Mouse (Mus musculus) forelimb bud, embryonic 11.5 days (tissue): ENCODE data around the gene Trim23.
"Not testable (repeated sequence)": the region's sequence is repeated elsewhere in the genome, so short reads cannot be mapped to it uniquely, and the experiment has no call there.

Experiments
- DNase-seq: peaks from one replicate; pipeline ENCODE4 v3.0.0-alpha.2; 2012; ENCODE audit warnings: low read depth, low spot score

Gene Trim23

DNA sequence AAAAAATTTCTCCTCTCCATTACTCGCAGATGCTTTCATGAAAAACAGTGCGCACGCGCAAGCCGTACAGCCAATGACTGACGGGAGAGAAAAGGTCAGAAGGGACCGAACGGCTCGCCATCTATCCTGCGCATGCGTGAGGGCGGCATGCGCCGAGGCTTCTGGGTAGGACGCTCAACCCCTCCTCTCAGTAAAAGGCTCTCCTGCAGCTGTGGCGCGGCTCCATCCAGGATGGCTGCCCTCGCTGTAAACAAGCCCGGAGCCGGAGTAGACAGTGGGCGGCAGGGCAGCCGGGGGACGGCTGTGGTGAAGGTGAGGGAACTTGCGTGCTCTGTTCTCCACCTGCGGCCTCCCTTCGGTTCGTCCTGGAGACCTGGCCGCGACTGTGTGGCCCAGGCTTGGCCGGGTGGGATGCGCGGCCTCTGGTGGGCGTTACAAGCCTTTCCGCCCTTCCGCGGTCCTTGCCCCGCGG is at the start of gene Trim23:
TSS of gene Trim23 (plus strand) at position 148 of the 472 bp plus-strand sequence.
- peak; percentile 99 for DNase-seq

DNA sequence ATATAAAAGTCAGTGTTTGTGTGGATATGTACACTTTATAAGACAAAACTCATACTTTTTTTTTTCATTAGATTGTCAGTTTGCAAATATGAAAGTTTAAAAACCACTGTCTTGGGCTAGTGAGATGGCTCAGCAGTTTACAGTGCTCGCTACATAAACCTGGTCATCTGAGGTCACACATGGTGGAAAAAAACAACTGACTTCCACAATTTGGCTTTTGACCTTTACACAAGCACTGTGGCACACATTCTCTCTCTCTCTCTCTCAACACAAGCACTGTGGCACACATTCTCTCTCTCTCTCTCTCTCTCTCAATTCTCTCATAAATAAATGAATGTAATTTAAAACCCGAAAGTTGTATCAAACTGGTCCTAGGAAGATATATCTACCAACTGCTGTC is 46.0 kb upstream of the Trim23 start:
- DNase-seq: no peak

DNA sequence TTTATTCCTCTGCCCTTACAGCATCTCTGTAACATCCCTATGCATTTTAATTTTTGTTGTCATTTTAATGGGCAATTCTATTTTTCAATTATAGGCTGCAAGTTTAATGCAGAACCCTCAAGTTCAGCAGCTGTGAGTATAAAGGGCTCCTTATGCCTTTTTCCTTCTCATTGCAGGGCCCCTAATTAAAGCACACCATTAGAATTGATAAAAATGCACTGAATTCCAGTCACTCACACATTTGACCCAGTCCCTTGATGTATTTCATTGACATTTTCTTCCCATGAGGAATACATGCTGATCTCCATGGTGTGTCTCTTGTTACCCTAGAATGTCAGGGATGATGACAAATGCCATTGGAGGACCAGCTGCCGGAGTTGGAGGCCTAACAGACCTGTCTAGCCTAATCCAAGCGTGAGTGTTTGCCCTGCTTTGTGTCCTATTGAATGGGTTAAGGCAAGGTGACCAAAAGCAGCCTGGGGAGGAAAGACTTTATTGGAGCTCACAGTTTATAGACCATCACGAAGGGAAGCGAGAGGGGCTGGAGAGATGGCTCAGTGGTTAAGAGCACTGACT is 44.0 kb upstream of the Trim23 start:
- DNase-seq: no peak

DNA sequence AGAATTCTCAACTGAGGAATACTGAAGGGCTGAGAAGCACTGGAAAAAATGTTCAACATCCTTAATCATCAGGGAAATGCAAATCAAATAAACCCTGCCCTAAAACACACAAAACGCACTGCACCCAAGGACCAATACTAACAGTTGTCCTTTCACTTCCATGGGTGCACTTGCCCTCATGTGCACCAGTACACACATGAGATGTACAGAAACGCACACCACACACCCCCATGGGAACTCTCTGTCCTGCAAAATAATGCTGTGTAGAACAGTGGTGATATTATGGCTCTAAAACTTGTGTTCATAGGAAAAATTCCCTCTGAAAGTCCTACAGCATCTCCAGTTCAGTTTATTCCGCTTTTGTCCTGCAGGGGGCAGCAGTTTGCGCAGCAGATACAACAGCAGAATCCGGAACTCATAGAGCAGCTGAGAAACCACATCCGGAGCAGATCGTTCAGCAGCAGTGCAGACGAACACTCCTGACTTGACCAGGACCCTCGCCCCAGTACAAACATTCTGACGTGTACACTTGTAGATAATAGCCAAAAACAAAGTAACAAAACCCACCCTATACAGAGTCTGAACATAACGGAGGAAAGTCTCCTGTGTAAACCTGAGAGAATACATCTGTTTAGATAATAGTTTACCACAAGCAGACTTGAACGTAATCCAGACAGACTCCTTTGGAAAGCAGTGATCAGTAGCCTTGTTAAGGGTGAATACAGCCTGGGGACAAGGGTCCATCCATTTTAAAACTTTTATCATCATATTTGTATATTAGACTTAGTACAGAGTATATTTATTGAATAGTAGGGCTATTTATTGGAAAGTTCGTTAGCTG is 39.0 kb upstream of the Trim23 start:
- peak; percentile 77 for DNase-seq

DNA sequence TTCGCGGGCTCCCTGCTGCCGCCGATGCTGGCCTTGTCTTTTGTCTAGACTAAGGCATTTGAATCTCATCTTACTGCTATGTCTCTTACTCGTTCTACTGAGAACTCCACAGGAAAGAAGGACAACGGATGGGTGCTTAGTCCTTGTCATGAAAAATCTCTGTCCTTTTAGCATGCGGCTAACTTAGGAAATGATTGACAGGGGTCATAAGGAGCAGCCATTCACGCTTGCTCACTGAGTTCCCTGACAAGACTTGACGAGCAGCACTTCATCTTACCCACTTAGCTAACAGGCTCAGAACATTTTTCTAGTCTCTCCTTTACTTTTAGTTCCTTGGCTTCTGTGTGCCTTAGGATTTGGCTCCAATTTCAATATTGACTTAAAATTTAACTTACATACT is 33.7 kb upstream of the Trim23 start:
- DNase-seq: no peak

DNA sequence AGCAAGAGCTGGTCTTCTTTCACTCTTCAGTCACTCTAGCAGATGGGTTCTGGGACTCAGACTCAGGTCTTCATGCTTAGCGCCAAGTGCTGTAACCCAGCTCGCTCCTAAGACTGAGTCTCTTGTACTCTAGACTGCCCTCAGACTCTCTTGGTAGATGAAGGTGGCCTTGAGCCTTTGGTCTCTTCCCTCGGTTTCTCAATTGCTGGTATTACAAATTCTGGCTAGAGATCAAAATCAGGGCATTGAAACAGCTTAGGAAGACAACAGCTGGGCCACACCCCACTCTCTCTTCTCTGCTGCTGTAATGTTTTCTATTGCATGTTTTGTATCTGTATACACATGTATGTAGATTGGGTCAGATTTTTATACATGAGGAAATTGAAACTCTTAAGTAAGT is 33.0 kb upstream of the Trim23 start:
- DNase-seq: no peak

DNA sequence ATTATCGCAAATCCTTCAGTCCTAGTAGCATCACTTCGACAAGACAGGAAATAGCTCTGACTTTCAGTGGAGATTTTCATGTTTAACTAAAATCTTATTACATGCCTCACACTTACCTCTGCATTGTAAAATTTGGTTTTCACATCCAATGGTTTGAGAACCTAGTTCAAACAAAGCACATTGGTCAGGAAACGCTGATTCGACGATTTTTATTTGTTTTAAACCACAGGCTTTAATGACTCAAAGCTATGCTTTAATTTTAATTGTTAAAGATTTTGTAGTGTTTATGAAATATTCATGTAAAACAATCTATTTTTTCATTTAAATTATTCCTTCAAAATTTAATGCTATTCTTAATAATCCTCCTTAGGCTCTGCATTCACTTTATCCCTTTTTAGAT is 24.4 kb upstream of the Trim23 start:
- no peak for DNase-seq

DNA sequence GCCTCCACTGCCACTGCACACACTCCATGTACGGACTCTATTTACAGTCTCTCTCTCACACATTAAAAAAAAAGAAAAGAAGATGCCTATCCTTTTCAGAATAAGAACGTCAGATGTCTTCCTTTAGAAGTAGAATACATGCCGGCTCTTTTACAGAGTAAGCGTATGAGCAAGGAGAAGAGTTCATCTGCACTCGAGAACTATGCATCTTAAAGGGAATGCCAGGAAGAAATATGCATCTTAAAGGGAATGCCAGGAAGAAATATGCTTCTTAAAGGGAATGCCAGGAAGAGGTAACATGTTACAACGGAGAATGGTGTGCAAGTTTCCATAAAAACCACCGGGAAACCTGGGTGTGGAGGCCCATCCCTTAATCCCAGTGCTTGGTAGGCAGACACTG is 23.5 kb upstream of the Trim23 start:
- DNase-seq: no peak

DNA sequence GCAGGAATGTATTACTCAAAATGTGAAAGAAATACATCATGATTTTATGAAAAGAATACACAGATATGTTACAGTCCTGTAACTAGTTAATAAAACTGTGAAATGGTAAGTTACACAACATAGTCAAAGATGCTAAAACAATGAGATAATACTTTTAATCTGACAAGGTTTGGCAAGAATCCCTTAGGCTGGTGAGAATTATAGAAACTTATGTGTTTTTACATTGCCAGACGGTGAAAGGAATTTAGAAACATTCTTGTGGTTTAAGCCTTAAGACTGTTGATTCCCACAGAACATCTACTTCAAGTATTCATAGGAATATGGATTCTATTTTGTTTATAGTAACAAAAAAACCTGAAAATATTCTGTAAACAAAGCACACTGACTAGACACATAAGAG is 22.9 kb upstream of the Trim23 start:
- no peak for DNase-seq

DNA sequence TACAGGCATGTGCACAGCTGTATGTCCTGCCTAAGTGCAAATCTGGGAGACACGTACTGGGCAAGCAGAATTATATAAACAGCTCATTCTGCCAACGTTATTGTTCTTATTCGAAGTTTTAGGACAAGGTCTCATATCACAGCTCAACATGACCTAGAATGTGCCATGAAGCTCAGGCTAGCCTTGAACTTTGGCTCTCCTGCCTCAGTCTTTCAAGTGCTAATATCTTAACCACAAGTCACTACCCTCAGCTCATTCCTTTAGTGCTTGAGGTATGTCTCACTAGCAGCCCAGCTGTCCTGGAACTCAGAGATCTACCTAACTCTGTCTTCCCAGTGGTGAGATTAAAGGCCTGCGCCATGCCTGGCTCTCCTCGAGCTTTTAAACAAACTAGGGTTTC is 6.9 kb upstream of the Trim23 start:
- no peak for DNase-seq

DNA sequence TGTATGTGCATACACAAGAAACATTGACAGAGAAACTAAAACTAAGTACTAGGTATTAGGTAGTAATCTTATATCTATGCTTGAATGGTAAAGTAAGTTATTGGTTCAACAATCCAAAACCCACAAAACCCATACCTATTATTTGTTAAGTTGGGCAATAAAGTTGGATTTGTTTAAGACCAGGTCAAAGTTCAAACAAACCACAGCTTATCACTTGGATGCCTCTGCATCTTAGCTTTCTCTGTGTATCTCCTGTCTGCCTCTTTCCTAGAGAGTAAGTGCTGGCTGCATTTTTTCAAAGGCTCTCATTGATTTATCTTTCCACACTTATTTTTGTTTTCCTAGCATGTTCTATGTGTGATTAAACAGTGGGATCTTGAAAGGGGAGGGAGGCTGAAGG is 6.1 kb upstream of the Trim23 start:
- no peak for DNase-seq

DNA sequence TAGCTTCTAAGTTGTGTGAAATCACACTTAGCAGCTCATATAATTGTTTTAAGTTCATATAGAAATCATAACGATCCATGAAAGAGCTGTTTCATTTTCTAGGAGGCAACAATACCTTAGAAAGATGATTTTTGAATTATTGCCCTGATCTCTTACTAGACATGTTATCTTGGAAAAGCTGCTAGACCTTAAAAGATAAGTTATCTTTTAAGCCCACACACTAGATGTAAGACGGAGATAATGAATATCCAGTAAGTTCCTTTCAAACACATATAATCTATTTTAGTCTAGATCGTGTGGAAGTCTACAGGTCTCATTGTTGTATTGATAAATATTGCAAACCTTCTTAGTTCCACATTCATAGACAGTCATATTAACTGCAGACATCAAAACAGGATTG is 1.7 kb upstream of the Trim23 start:
- DNase-seq: no peak

DNA sequence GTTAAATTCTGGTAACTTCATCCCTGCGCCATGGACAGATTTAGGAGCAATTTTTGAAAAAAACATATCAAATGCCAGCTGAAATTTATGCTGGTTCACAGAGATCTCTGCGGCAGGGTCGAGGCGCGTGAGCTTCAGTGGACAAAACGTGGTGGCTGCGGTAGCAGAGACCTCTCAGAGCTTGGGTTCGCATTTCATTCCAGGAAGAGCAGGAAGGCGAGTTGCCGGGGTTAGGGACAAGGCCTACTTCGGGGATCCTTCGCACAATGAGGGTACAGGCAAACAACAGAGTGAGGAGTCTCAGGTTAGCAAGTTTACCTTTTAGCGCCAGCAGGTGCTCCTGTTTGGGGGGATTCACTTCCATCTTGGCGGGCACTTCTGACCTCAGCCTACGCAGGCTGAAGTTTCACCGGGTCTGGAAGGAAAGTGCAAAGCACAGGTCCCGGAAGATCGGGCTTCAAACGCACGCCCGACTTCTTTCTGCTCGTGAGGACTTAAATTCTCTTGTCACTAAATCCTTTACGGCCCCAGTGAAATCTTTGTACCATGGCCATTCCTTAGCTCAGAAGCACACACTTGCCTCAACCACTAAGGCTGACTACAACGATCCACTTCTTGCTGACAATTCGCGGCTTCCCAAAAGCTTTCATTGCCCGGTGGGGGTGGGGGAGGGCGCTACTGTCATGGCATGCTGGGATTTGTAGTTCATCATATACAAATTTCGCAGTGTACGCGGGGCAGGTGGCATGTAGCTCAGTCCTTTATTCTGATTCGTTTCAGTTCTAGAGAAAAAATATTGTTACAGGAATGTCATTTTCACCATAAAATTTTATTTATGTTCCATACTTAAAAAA is 574 bp upstream of the Trim23 start, which contains the start of gene Trappc13:
TSS of gene Trappc13 (minus strand) at position 674 of the 854 bp plus-strand sequence.
- DNase-seq: no peak

DNA sequence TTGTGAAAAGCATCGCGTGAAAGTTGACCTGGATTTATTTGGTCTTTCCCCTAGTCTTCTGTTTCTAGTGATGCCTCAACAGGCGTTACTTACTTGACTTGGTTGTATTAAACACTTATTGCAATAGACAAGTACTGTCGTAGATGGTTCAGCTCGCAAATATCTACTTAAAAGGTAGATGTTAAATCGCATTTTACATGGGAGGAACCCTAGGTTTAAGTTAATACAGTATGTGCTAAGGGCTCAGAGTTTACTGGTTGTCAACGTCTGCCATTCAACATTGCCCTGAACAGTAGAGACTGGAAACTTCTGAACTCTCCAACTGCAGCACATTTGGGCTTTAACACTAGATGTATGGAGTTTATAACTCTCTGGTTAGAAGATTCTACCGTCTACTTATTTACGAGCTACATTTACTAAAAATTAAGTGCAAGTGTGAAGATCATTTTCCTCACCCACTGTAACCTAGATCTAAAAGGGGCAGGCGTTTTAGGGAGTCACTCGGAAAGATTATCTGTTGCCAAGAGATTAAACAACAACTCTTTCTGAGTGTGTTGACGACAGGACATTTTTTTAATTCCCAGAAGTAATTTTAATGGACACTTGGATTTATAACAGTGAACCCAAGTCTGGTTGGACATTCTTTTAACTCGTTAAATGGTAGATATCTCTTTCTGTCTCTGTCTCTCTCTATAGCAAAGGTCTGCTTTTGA is 735 bp downstream of the Trim23 start:
- DNase-seq: no peak

DNA sequence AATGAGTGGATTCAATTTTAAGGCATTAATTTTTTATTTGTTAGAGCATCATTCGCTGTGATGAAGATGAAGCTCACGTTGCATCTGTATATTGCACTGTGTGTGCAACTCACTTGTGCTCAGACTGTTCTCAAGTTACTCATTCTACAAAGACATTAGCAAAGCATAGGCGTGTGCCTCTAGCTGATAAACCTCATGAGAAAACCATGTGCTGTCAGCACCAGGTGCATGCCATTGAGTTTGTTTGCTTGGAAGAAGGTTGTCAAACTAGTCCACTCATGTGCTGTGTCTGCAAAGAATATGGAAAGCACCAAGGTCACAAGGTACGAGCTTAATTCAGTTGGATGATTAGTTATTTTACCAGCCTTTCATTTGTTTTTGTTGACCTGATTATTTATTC is 8.8 kb downstream of the Trim23 start:
- DNase-seq: no peak

DNA sequence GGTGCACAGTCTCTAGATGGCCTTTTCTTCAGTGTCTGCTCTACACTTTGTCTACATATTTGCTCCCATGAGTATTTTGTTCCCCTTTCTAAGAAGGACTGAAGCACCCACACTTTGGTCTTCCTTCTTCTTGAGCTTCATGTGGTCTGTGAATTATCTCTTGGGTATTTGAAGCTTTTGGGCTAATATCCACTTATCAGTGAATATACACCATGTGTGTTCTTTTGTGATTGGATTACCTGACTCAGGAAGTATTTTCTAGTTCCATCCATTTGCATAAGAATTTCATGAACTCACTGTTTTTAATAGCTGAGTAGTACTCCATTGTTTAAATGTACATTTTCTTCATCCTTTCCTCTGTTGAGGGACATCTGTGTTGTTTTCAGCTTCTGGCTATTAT is 17.3 kb downstream of the Trim23 start:
- not testable (repeated sequence) for DNase-seq

DNA sequence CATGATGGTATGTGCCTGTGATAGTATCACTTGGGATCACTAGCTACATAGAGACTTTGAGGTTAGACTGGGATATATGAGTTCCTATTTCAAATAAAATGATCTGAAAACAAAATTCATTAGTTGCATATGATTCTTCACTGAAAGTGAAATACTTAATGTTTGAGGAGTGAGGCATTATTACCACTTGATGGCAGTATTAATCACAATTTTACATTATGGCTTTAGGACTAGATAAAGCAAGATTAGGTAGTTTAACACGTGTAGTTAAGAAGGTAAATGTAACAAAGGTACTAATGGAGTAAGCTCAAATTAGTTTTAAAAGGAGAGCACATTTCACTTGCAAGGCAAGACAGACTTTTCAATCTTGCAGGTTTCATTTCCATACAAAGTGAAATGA is 25.7 kb downstream of the Trim23 start:
- no peak for DNase-seq

DNA sequence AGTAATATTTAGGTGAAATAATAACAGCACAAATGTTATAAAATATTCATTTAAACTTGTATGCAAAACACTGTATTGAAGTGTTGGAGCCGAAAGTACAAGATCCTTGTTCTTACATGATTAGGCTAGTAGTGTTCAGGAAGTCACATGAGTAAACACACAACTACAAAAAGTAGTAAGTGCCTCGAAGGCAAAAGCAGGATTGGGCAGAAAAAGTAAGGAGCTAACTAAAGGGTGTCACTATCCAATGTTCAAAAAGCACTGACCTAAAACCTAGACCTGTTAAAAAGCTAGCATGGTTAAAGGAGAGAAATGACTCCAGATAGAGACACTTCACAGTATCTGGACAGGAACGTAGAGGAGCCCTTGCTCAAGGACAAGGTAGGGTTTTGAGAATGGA is 48.9 kb downstream of the Trim23 start:
- DNase-seq: no peak

DNA sequence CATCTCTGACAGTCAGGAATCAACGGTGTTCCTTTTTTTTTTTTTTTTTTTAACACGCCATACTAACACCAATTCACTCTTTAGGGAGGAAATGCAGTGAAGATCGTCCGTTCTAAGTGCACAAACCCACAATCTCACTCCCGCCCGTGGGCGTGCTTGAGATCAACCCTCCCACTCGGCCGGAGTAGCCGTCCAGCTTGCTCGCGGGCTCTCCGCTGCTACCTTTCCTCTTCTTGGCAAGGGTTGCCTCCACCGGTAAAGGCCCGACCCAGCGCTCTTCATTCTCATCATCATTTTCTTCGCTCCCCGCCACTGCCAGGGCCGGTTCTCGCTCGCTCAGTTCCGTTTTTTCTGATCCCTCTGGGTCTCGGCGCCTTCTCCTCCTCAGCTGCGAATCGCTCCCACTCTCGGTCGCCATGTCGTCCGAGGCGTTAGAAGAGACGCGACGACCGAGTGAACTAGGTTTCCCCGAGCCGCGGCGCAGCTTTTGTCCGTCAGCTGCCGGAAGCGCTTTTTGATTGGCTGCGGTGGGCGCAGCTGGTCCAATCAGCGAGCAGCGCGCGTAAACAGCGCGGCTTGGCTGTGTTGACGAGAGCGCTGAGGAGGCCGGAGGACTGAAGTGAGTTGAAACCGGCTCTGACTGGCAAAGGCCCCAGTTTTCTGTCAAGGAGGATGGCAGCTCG is 49.9 kb downstream of the Trim23 start, which contains the start of the genes Cenpk and Ppwd1:
TSS of gene Cenpk (plus strand) at position 228 of the 683 bp plus-strand sequence.
TSS of gene Ppwd1 (minus strand) at position 460 of the 683 bp plus-strand sequence.
- peak; percentile 98 for DNase-seq

DNA sequence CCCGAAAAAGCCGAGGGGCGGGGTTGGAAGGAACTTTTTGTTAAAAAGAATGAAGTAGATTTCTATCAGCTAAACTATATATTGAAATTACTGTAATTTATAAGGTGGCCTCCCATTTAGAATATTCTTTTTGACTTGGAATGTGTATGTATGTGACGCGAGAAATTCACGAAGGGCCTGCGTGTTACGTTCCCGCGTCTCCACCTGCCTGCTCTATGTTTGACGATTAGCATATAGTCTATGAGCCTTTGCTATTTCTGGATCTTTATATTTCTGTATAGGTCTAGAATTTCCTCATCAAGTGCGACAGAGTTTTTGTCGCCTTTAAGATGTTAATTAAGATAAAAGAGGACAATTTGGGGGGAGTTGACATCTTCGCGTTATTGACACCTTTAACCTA is 50.6 kb downstream of the Trim23 start:
- no peak for DNase-seq
